Mouse (Mus musculus): ENCODE data around the gene Ostm1. TPM values are rescaled to one million over a fixed set of nuclear protein-coding genes. Genes with fewer than 3 reads are reported as not detected.

Gene Ostm1
- total RNA-seq (2023) = 30.6 TPM

DNA sequence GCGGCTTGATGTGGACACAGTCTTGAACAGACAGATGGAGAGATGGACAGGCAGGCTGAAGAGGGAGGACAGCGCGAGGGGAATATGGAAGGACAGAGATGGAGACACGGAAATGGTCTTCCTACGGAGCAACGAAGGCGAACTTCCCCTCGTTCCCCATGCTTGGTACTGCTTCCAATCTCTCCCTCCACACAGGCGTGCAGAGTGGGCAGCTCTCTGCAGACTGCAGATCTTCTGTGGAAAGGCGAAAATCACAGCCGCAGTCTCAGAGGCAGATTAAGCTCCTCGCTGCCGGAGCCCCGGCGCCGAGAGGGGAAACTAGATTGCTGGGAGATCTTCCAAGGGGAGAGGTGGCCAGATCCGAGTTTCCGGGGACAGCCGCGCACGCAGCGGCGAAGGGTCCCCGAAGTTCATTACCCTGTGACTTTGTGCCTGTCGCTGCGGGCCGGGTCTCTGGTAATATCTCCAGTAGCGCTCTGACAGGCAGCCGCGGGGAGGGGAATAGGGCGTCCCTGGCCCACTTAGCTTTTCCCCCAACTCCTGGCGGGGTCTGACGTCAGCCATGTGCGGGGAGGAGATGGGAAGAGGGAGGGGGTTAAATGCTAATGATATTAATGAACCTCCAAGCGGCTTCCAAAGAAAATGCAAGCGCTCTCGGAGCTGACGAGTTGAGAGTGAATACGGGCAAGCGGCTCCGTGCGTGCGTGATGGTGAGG, at the start of gene Ostm1, which contains the start of gene Nr2e1:
TSS of gene Ostm1 (plus strand) at position 666 of the 716 bp plus-strand sequence.
TSS of gene Nr2e1 (minus strand) at position 476 of the 716 bp plus-strand sequence.

Other genes with a start within 250 kb of the Ostm1 start
- 6.2 TPM for gene Afg1l, start 105.3 kb upstream of the Ostm1 start, total RNA-seq (2023)
- gene Snx3, start 81.8 kb upstream of the Ostm1 start, total RNA-seq (2023) = 85.7 TPM
- not detected for gene Nr2e1, start 190 bp upstream of the Ostm1 start, total RNA-seq (2023)
- gene Sec63, start 177.7 kb downstream of the Ostm1 start, total RNA-seq (2023) = 52.9 TPM

Measured in CD8-positive naive resting alpha-beta T cell, adult 57 days (primary cell).